Mouse (Mus musculus) neural tube, embryonic 13.5 days (tissue): ENCODE data around the gene Cacna2d4. TPM values are rescaled to one million over a fixed set of nuclear protein-coding genes. Genes with fewer than 3 reads are reported as not detected.
A peak's percentile ranks its signal among the peaks of the same experiment; 100 is the strongest.

Source experiments
- ATAC-seq: fragments of 200-750 bp; cut with Nextera tagmentation; 2 replicates; pipeline ENCODE4 v1.8.0; 2017; ENCODE audit warnings: low read depth, mild to moderate bottlenecking, moderate TSS enrichment, moderate library complexity
- H3K27ac ChIP-seq: fragments of 300-500 bp; sonication (generic); replicated peaks from 2 replicates; pipeline ENCODE4 v1.5.1; 2015; ENCODE audit warnings: moderate library complexity, mild to moderate bottlenecking, inconsistent platforms
- H3K27me3 ChIP-seq: fragments of 300-500 bp; sonication (generic); 2 replicates; pipeline ENCODE4 v1.6.1; 2015; ENCODE audit warnings: mild to moderate bottlenecking, inconsistent platforms
- H3K36me3 ChIP-seq: fragments of 300-500 bp; sonication (generic); 2 replicates; pipeline ENCODE4 v1.6.1; 2015; ENCODE audit warnings: mild to moderate bottlenecking, inconsistent platforms
- H3K4me1 ChIP-seq: fragments of 300-500 bp; sonication (generic); replicated peaks from 2 replicates; pipeline ENCODE4 v1.6.1; 2015; ENCODE audit warnings: inconsistent platforms
- H3K4me2 ChIP-seq: fragments of 300-500 bp; sonication (generic); 2 replicates; pipeline ENCODE4 v1.6.1; 2015; ENCODE audit warnings: inconsistent platforms, mild to moderate bottlenecking, moderate library complexity
- H3K4me3 ChIP-seq: fragments of 300-500 bp; sonication (generic); 2 replicates; pipeline ENCODE4 v1.5.1; 2015; ENCODE audit warnings: mild to moderate bottlenecking, inconsistent platforms
- H3K9ac ChIP-seq: fragments of 300-500 bp; sonication (generic); 2 replicates; pipeline ENCODE4 v1.6.1; 2015; ENCODE audit warnings: moderate library complexity, mild to moderate bottlenecking, inconsistent platforms
- H3K9me3 ChIP-seq: fragments of 300-500 bp; sonication (generic); 2 replicates; pipeline ENCODE4 v1.6.1; 2016; ENCODE audit warnings: inconsistent platforms
- WGBS: fragments of 180-500 bp; shearing (Covaris S2); methylation state at CpG from one replicate; pipeline ENCODE4 v1.1.7; 2015; 5-methylcytosine and 5-hydroxymethylcytosine counted together
- polyA plus RNA-seq: library from polyadenylated mRNA; unstranded; fragments of >200 nt; fragmentation: Nextera tagmentation; extraction: Ambion mirVana; gene quantifications from 2 replicates; pipeline ENCODE4 v1.2.1, GENCODE M21; 2015

Gene Cacna2d4
- polyA plus RNA-seq, 1 experiment from 2014 or later = 0.17 TPM

GRCm38 (mm10) chr6:119225226-119225625, 11.1 kb upstream of the Cacna2d4 start:
- ATAC-seq = 0 out of 2 replicates have a peak, but pooled peaks have one; percentile 14
- Histone ChIP-seq H3K4me3 (no peak overlapping the region), H3K27me3 (no peaks in the 10 kb centered on the region), H3K4me1 (peaks cover 24% of the 10 kb centered on the region), H3K9ac (no peak overlapping the region), H3K4me2 (no peak overlapping the region), H3K27ac (peak overlapping the region; percentile 46; the same call in 1 of the 2 replicates), H3K36me3 (peaks cover 22% of the 10 kb centered on the region), H3K9me3 (no peaks in the 10 kb centered on the region)
- WGBS = 81% methylated on average over 12 of the region's 12 CpGs

DNA sequence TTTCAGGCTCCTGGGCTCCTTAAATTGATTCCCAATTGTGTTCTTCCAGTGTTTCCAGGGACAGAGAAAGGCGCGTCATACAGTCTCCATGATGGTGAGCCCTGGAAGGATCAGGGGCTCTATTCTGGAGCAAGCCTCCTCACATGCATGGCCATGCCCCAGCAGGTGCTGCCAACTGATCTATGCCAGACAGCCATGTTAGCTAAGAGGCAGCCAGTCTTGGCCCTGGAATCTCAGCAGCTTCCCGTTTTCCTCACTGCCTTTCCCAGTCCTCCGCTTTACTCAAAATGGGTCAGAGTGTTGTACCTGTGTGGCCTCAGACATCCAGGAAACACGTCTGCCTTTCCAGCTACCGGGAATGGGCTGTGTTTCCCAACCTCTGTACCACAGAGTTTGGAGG, 10.6 kb upstream of the Cacna2d4 start:
- Histone ChIP-seq H3K4me3 (no peak overlapping the region), H3K27ac (no peak overlapping the region), H3K36me3 (peaks cover 22% of the 10 kb centered on the region), H3K9ac (no peak overlapping the region), H3K4me2 (no peak overlapping the region), H3K4me1 (peaks cover 21% of the 10 kb centered on the region), H3K27me3 (no peaks in the 10 kb centered on the region), H3K9me3 (no peaks in the 10 kb centered on the region)
- 84% methylated on average over 6 of the region's 6 CpGs for WGBS
- no peak for ATAC-seq

- Histone ChIP-seq H3K4me3 (no peak overlapping the region), H3K27ac (no peak overlapping the region), H3K9ac (no peak overlapping the region), H3K4me1 (peaks cover 21% of the 10 kb centered on the region), H3K9me3 (no peaks in the 10 kb centered on the region), H3K36me3 (peaks cover 11% of the 10 kb centered on the region), H3K27me3 (no peaks in the 10 kb centered on the region), H3K4me2 (no peak overlapping the region)
- ATAC-seq = no peak
- WGBS = 91% methylated on average over 8 of the region's 8 CpGs
These were observed 9.3 kb upstream of the Cacna2d4 start for GRCm38 (mm10) chr6:119227001-119227400.

DNA sequence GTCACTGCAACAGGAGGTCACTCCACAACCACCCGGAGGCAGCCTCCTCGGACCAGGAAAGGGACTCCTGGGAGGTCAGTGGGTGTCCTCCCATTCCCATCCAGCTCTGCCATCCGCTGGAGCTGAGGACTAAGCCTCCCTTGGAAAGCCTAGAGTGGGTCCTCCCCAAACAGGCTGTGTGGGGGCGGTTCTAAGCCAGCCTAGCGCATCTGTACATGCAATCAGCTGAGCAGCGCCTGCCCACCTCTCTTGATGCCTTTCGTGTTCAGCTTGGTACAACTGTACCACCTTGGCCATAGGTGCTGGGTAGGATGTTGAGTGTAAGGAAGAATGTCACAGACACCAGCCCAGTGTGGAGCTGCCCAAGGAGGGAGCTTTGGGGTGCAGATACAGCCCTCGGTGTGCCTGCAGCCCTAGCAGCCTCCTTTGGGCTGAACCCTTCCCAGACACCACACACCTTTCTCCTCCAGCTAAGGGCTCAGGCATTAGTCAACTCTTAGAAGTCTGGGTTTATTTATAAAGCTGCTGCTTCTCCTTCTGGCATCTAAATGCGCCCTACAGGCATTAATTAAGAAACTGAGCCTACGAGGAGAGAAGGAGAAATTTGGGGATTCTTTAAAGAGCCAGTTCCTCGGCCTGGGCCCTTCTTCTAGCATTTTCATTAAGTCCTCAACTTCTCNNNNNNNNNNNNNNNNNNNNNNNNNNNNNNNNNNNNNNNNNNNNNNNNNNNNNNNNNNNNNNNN, 7.3 kb upstream of the Cacna2d4 start:
- whole genome bisulfite sequencing = 84% methylated on average over 11 of the region's 11 CpGs
- Histone ChIP-seq H3K36me3 (no peaks in the 10 kb centered on the region), H3K9me3 (no peaks in the 10 kb centered on the region), H3K27ac (no peak overlapping the region), H3K9ac (no peak overlapping the region), H3K4me2 (no peak overlapping the region), H3K4me3 (no peak overlapping the region), H3K4me1 (peaks cover 20% of the 10 kb centered on the region), H3K27me3 (no peaks in the 10 kb centered on the region)
- no peak for ATAC-seq

DNA sequence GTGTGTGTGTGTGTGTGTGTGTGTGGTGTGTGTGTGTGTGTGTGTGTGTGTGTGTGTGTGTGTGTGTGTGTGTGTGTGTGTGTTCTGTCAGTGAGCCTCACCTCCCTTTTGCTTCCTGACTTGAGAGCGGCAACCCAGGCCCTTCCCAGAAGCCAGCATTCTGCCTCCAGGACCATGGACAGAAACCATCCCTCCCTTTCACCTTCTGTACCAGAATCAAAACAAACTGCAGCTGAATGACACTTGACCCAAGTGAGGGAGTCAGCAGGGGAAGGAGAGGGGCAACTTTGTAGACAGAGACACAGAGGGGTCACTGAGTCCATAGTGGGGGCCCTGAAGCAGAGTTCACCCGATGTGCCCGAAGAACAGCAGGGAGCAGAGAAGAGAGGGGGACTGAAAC, 3.3 kb upstream of the Cacna2d4 start:
- no peak overlapping the region for H3K4me3 ChIP-seq
- H3K36me3 ChIP-seq = no peaks in the 10 kb centered on the region
- H3K9ac ChIP-seq = no peak overlapping the region
- no peak overlapping the region for H3K27ac ChIP-seq
- H3K27me3 ChIP-seq = no peaks in the 10 kb centered on the region
- H3K4me1 ChIP-seq = peaks cover 21% of the 10 kb centered on the region
- no peak overlapping the region for H3K4me2 ChIP-seq
- WGBS = 41% methylated on average over 3 of the region's 3 CpGs
- no peak for ATAC-seq
- H3K9me3 ChIP-seq = no peaks in the 10 kb centered on the region

DNA sequence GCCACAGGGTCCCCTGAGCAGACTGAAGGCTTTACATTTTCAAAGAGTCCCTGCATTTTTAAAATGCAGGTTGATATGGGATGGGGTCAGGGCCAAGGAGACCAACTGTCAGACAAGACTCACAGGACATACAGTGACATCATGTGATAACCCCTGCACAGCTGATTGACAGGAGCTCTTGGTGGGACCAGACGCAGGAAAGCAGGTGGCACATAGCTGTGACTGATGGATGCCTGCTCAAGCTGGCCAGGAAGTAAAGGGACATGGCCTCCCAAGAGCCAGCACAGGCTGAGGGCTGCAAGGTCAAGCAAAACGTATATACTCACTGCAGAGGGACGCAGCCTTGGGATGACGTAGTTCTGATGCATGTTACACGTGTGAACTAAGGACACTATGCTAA, 885 bp upstream of the Cacna2d4 start:
- H3K27ac ChIP-seq = no peak overlapping the region
- H3K4me3 ChIP-seq = no peak overlapping the region
- H3K9ac ChIP-seq = no peak overlapping the region
- no peaks in the 10 kb centered on the region for H3K27me3 ChIP-seq
- 84% methylated on average over 5 of the region's 5 CpGs for WGBS
- H3K36me3 ChIP-seq = no peaks in the 10 kb centered on the region
- H3K9me3 ChIP-seq = no peaks in the 10 kb centered on the region
- peaks cover 23% of the 10 kb centered on the region for H3K4me1 ChIP-seq
- no peak for ATAC-seq
- H3K4me2 ChIP-seq = no peak overlapping the region

GRCm38 (mm10) chr6:119237427-119237989, 1.2 kb downstream of the Cacna2d4 start:
- Histone ChIP-seq H3K4me1 (peaks cover 31% of the 10 kb centered on the region), H3K4me3 (no peak overlapping the region), H3K4me2 (no peak overlapping the region), H3K36me3 (no peaks in the 10 kb centered on the region), H3K27ac (peak overlapping the region; percentile 61), H3K9ac (no peak overlapping the region), H3K9me3 (no peaks in the 10 kb centered on the region), H3K27me3 (no peaks in the 10 kb centered on the region)
- ATAC-seq = peak; percentile 92
- 44% methylated on average over 8 of the region's 8 CpGs for WGBS

DNA sequence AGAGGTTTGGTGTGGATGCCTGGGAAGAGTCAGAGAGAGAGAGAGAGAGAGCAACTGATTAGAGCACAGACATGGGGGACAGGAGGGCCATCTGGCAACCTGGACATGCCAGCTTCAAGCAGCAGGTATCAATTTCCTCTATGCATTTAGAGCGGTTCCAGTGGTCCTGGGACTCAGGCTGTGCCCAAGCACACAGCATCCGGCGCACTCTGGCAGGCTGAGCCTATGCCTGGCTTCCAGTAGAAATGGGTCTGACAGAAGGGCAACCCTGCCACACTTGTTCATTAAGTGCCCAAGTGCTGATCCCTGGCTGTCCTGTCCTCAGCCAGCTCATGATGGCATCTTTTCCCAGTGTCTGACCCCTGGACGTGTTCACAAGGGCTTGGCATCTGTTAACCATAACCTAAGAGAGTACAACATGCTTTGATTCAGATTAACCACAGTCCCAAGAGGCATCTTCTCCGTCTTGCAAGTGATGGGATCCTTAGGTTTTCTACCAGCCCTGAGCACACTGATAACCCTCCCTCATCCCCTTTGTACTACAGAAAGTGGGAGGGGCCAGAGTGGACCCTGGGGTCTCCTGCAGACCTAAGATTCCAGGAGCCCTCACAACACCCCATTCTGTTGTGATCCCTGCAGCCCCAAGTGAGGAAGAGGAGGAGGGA, 3.1 kb downstream of the Cacna2d4 start:
- Histone ChIP-seq H3K4me3 (no peak overlapping the region), H3K9ac (no peak overlapping the region), H3K27ac (no peak overlapping the region), H3K27me3 (no peaks in the 10 kb centered on the region), H3K4me1 (peaks cover 31% of the 10 kb centered on the region), H3K9me3 (no peaks in the 10 kb centered on the region), H3K36me3 (no peaks in the 10 kb centered on the region), H3K4me2 (no peak overlapping the region)
- WGBS = 85% methylated on average over 5 of the region's 5 CpGs
- ATAC-seq = no peak

GRCm38 (mm10) chr6:119240256-119240655, 3.9 kb downstream of the Cacna2d4 start:
- H3K36me3 ChIP-seq = no peaks in the 10 kb centered on the region
- no peak overlapping the region for H3K4me2 ChIP-seq
- no peaks in the 10 kb centered on the region for H3K27me3 ChIP-seq
- no peaks in the 10 kb centered on the region for H3K9me3 ChIP-seq
- no peak overlapping the region for H3K27ac ChIP-seq
- no peak overlapping the region for H3K4me3 ChIP-seq
- WGBS = 81% methylated on average over 7 of the region's 7 CpGs
- no peak for ATAC-seq
- H3K4me1 ChIP-seq = peaks cover 31% of the 10 kb centered on the region
- H3K9ac ChIP-seq = no peak overlapping the region

DNA sequence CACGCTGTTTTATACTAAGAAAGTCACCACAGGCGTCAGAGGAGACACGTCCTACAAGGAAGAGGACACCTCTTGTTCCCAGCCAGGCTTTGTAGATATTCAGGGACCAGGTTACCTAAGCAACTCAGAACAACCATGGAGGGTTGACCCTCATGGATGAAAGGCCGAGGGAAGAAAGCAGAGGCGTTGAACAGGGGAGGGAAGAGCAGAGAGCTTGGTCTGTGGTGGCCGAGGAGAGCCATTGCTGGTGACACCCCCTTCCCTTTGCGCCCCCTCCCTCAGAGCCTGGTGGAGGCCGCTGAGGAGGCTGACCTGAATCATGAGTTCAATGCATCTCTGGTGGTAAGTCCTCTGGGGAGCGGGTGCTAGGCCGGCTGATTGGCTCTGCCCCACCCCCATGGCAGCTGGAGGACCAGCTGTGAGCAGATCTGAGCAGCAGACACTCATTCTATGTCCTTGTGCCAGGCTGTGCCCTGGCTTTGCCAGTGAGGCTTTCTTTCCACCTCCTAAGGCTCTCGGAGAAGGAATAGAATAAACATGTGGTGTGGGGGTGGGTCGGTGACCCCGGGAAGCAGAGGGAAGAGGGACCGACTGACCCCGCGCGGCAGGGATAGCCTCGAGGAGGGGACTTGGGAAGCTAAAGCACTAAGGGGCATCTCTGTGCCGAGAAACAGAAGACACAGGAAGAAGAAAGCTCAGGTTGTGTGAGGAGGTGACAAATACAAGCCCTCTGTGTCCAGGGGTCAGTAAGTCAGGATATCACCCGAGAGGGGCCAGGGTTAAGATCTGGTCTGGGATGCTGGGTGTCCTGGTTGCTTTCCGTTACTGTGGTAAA, 4.8 kb downstream of the Cacna2d4 start:
- H3K4me3 ChIP-seq = no peak overlapping the region
- H3K9me3 ChIP-seq = peaks cover 3% of the 10 kb centered on the region; the same call in 1 of the 2 replicates
- ATAC-seq = no peak
- no peaks in the 10 kb centered on the region for H3K27me3 ChIP-seq
- H3K27ac ChIP-seq = no peak overlapping the region
- no peak overlapping the region for H3K4me2 ChIP-seq
- H3K36me3 ChIP-seq = no peaks in the 10 kb centered on the region
- H3K9ac ChIP-seq = no peak overlapping the region
- peaks cover 29% of the 10 kb centered on the region for H3K4me1 ChIP-seq
- WGBS = 66% methylated on average over 21 of the region's 21 CpGs

GRCm38 (mm10) chr6:119246082-119246481, 9.8 kb downstream of the Cacna2d4 start:
- Histone ChIP-seq H3K36me3 (no peaks in the 10 kb centered on the region), H3K4me2 (no peak overlapping the region), H3K4me1 (peaks cover 5% of the 10 kb centered on the region), H3K4me3 (no peak overlapping the region), H3K27ac (no peak overlapping the region), H3K27me3 (no peaks in the 10 kb centered on the region), H3K9ac (no peak overlapping the region), H3K9me3 (peaks cover 5% of the 10 kb centered on the region; the same call in 1 of the 2 replicates)
- 56% methylated on average over 2 of the region's 2 CpGs for WGBS
- ATAC-seq = no peak

- no peak overlapping the region for H3K4me2 ChIP-seq
- H3K27me3 ChIP-seq = no peaks in the 10 kb centered on the region
- WGBS = 81% methylated on average over 3 of the region's 3 CpGs
- H3K9me3 ChIP-seq = peaks cover 8% of the 10 kb centered on the region; the same call in 1 of the 2 replicates
- H3K9ac ChIP-seq = no peak overlapping the region
- ATAC-seq = no peak
- no peak overlapping the region for H3K4me3 ChIP-seq
- H3K4me1 ChIP-seq = no peaks in the 10 kb centered on the region
- H3K36me3 ChIP-seq = no peaks in the 10 kb centered on the region
- H3K27ac ChIP-seq = no peak overlapping the region
These were observed 12.3 kb downstream of the Cacna2d4 start for GRCm38 (mm10) chr6:119248578-119248977.
